Mouse (Mus musculus) lung, adult 2 months (tissue): ENCODE data around the gene Padi6. TPM values are rescaled to one million over a fixed set of nuclear protein-coding genes. Genes with fewer than 3 reads are reported as not detected.

ENCODE experiments used
- DNase-seq: peaks from one replicate; pipeline ENCODE4 v3.0.0; 2022
- H3K4me1 ChIP-seq: fragments of 200-500 bp; 2 replicates; pipeline ENCODE4 v1.6.1; 2011; ENCODE audit warnings: low read length; ENCODE audit not compliant: control insufficient read depth, insufficient read depth
- H3K4me3 ChIP-seq: fragments of 200-500 bp; replicated peaks from 2 replicates; pipeline ENCODE3; 2011; ENCODE audit warnings: low read depth, mild to moderate bottlenecking, control low read depth, low read length; ENCODE audit errors: extremely low read depth
- CTCF ChIP-seq: fragments of 200-500 bp; IDR thresholded peaks from 2 replicates; pipeline ENCODE4 v1.5.1; 2011; ENCODE audit warnings: mild to moderate bottlenecking, low read length, control low read depth; ENCODE audit not compliant: insufficient read depth
- POLR2A ChIP-seq: fragments of 200-500 bp; IDR thresholded peaks from 2 replicates; pipeline ENCODE4 v1.6.1; 2011; ENCODE audit warnings: low read depth, mild to moderate bottlenecking, control low read depth, low read length, borderline replicate concordance; ENCODE audit errors: extremely low read depth
- WGBS: fragments of 180-500 bp; shearing (Covaris S2); methylation state at CpG from one replicate; pipeline ENCODE4 v1.1.7; 2018; 5-methylcytosine and 5-hydroxymethylcytosine counted together
- polyA plus RNA-seq: library from polyadenylated mRNA; depleted of rRNA; stranded (reverse); fragments of >200 nt; gene quantifications from 2 replicates; pipeline ENCODE4 v1.2.3, GENCODE M21; 2012

Gene Padi6
- polyA plus RNA-seq, 1 experiment, result not detected

GRCm38 (mm10) chr4:140694551-140695060, 47.8 kb downstream of the Padi6 start:
- 82% methylated on average over 1 of the region's 1 CpGs for WGBS
- no peak overlapping the region for H3K4me3 ChIP-seq
- no peak for TF ChIP-seq CTCF
- no peak for TF ChIP-seq POLR2A
- DNase-seq, result no peak
- H3K4me1 ChIP-seq, result 0 out of 2 replicates have a peak, but pooled peaks cover 4% of the 10 kb centered on the region

DNA sequence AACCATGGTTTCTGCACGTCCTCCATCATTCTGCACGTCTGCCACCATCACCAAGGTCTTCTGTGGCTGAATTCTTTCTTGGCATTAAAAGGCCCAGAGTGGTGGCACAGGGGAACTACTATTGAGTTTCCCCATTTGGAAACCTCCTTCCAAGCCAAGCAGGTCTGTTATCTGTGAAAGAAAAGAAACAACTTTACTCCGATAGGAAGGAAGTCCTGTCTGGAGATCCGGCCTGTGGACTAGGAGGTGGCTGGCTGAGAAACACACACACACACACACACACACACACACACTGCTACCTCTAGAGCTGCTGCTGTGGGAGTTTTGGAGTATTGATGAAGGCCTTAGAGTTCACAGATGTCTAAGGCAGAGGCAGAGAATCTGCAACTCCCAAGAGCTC, 48.9 kb downstream of the Padi6 start:
- no peak for TF ChIP-seq POLR2A
- H3K4me1 ChIP-seq, result no peaks in the 10 kb centered on the region
- H3K4me3 ChIP-seq, result no peak overlapping the region
- no peak for DNase-seq
- WGBS, result 41% methylated on average over 4 of the region's 4 CpGs

DNA sequence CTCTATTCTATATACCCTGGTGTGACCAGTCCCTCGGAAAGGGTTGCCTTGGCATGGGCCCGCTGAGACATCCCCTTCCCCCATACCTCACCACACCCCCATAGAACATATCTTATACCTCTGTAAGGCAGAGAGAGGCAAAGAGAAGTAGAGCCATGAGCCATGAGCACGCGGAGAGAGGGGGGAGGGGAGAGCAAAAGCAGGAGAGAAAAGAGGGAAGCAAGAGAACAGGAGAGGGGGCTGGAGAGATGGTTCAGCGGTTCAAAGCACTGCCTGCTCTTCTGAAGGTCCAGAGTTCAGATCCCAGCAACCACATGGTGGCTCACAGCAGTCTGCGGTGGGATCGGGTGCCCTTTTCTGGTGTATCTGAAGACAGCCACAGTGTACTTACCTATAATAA, 51.0 kb downstream of the Padi6 start:
- no peak overlapping the region for H3K4me3 ChIP-seq
- TF ChIP-seq POLR2A (no peak), CTCF (no peak)
- H3K4me1 ChIP-seq, result no peaks in the 10 kb centered on the region
- WGBS, result 72% methylated on average over 7 of the region's 7 CpGs
- no peak for DNase-seq

DNA sequence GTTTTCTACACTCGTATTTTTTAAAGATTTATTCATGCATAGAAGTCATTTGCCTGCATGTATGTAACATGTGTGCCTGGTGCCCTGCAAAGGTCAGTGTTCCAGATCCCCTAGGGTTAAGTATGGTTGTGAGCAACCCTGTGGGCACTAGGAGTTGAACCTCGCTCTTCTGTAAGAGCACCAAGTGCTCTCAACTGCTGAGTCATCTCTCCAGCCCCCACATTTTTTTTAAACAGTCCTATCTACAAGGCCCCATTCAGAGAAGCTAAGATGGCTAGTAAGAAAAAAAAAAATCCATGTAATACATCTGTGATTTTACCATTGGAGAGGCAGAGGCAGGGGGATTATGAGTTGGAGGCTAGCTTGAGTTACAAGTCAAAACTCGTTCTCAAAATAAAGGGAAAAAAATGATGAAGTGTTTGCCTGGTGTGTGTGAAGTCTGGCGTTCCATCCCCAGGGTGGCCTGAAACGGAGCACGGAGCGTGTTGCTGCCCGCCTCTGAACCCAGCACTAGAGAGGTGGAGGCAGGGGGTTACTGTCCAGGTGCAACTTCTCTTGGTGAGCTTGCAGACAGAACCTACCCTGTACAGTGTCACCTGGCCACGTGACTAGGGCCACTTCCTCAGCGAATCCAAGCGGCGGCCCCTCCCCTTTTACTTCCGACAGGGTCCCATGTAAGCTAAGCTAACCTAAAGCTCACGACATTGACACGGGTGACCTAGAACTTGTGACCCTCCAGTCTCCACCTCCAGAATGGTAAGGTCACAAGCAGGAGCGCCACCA, 52.4 kb downstream of the Padi6 start:
- no peak overlapping the region for H3K4me3 ChIP-seq
- no peaks in the 10 kb centered on the region for H3K4me1 ChIP-seq
- no peak for TF ChIP-seq CTCF
- no peak for TF ChIP-seq POLR2A
- no peak for DNase-seq
- WGBS, result 55% methylated on average over 16 of the region's 16 CpGs

DNA sequence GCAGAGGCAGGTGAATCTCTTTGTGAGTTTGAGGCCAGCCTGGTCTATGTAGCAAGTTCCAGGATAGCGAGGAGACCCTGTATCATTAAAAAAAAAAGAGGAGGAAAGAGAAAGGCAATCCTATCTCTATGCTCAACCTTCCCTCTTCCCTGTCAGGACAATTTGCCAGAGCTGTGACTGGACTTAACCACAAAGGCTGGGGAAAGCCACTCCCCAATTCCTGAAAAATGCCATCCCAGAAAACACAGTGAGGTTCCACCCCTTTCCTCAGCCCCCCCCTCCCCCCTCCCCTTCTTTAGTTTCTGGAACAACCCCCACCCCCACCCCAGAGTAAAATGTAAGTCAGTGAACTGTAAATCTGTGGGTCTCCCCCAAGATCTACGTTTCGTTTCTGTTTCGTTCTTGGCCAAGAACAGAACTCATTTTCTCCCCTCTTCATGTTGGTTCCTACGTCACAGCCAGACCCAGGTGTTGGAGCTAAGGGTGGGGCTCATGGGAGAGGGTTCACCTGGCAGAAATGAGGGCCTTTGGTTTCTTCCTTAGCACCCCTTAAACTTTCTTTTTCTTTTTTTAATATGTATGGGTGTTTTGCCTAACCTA, 53.5 kb downstream of the Padi6 start:
- DNase-seq, result no peak
- no peak for TF ChIP-seq CTCF
- no peak for TF ChIP-seq POLR2A
- WGBS, result 78% methylated on average over 5 of the region's 5 CpGs
- Histone ChIP-seq H3K4me1 (no peaks in the 10 kb centered on the region), H3K4me3 (no peak overlapping the region)

- no peaks in the 10 kb centered on the region for H3K4me1 ChIP-seq
- no peak for DNase-seq
- WGBS, result 62% methylated on average over 12 of the region's 12 CpGs
Observed at GRCm38 (mm10) chr4:140688044-140688825, 54.2 kb downstream of the Padi6 start.

GRCm38 (mm10) chr4:140684881-140685303, 57.6 kb downstream of the Padi6 start:
- no peak for DNase-seq
- H3K4me3 ChIP-seq, result no peak overlapping the region
- TF ChIP-seq CTCF (no peak), POLR2A (no peak)
- no peaks in the 10 kb centered on the region for H3K4me1 ChIP-seq
- WGBS, result 32% methylated on average over 6 of the region's 6 CpGs

More at GRCm38 (mm10) chr4:140688044-140688825, 54.2 kb downstream of the Padi6 start:
- TF ChIP-seq CTCF, result no peak
- no peak for TF ChIP-seq POLR2A
- H3K4me3 ChIP-seq, result no peak overlapping the region

GRCm38 (mm10) chr4:140684141-140684871, 58.1 kb downstream of the Padi6 start:
- H3K4me3 ChIP-seq, result no peak overlapping the region
- TF ChIP-seq POLR2A, result no peak
- no peak for TF ChIP-seq CTCF

GRCm38 (mm10) chr4:140683608-140684007, 58.8 kb downstream of the Padi6 start:
- 49% methylated on average over 8 of the region's 8 CpGs for WGBS
- peaks cover 3% of the 10 kb centered on the region; the same call in 1 of the 2 replicates for H3K4me1 ChIP-seq
- TF ChIP-seq CTCF (no peak), POLR2A (no peak)
- H3K4me3 ChIP-seq, result no peak overlapping the region
- no peak for DNase-seq

More at GRCm38 (mm10) chr4:140684141-140684871, 58.1 kb downstream of the Padi6 start:
- H3K4me1 ChIP-seq, result peaks cover 3% of the 10 kb centered on the region; the same call in 1 of the 2 replicates
- peak; percentile 20 for DNase-seq
- WGBS, result 7% methylated on average over 16 of the region's 16 CpGs
